Mouse (Mus musculus) liver, postnatal 0 days (tissue): ENCODE results near the gene Zic2. TPM values are rescaled to one million over a fixed set of nuclear protein-coding genes. Genes with fewer than 3 reads are reported as not detected.

Source experiments
- ATAC-seq: fragments of 200-750 bp; cut with Nextera tagmentation; 2 replicates; pipeline ENCODE4 v1.8.0; 2017; ENCODE audit warnings: mild to moderate bottlenecking, moderate library complexity
- DNase-seq: peaks from one replicate; pipeline ENCODE4 v3.0.0-alpha.2; 2016
- H3K27ac ChIP-seq: fragments of 300-500 bp; sonication (generic); 2 replicates; pipeline ENCODE4 v1.5.1; 2014; ENCODE audit warnings: antibody characterized with exemption, moderate library complexity, mild to moderate bottlenecking, low read depth
- H3K27me3 ChIP-seq: fragments of 300-500 bp; sonication (generic); 2 replicates; pipeline ENCODE4 v1.6.1; 2014; ENCODE audit warnings: low read length, control low read depth, mixed read lengths; ENCODE audit not compliant: insufficient read depth
- H3K36me3 ChIP-seq: fragments of 300-500 bp; sonication (generic); replicated peaks from 2 replicates; pipeline ENCODE4 v1.6.1; 2014; ENCODE audit warnings: mild to moderate bottlenecking, control low read depth, low read length, moderate library complexity, mixed read lengths; ENCODE audit not compliant: insufficient read depth
- H3K4me1 ChIP-seq: fragments of 300-500 bp; sonication (generic); 2 replicates; pipeline ENCODE4 v1.6.1; 2014; ENCODE audit warnings: antibody characterized with exemption, mild to moderate bottlenecking, control low read depth; ENCODE audit not compliant: insufficient read depth
- H3K4me2 ChIP-seq: fragments of 300-500 bp; sonication (generic); 2 replicates; pipeline ENCODE4 v1.6.1; 2014; ENCODE audit warnings: low read depth, mild to moderate bottlenecking, low read length, moderate library complexity, mixed read lengths
- H3K4me3 ChIP-seq: fragments of 300-500 bp; sonication (generic); 2 replicates; pipeline ENCODE4 v1.5.1; 2014; ENCODE audit warnings: low read depth, low read length
- H3K9ac ChIP-seq: fragments of 300-500 bp; sonication (generic); replicated peaks from 2 replicates; pipeline ENCODE4 v1.6.1; 2014; ENCODE audit warnings: mild to moderate bottlenecking, moderate library complexity
- H3K9me3 ChIP-seq: fragments of 300-500 bp; sonication (generic); 2 replicates; pipeline ENCODE4 v1.6.1; 2016; ENCODE audit warnings: mild to moderate bottlenecking, control low read depth, low read length, mixed read lengths
- CTCF ChIP-seq: sonication (generic); IDR thresholded peaks from 2 replicates; pipeline ENCODE4 v1.5.1; 2016; ENCODE audit warnings: antibody characterized with exemption, low read depth
- EP300 ChIP-seq: IDR thresholded peaks from 2 replicates; pipeline ENCODE4 v1.6.1; 2016; ENCODE audit warnings: antibody characterized with exemption, low read depth, mild to moderate bottlenecking
- WGBS: fragments of 180-500 bp; shearing (Covaris S2); extraction: QIAGEN DNeasy Blood & Tissue Kit; methylation state at CpG from one replicate; pipeline ENCODE4 v1.1.7; 2014; ENCODE audit not compliant: insufficient replicate concordance; 5-methylcytosine and 5-hydroxymethylcytosine counted together
- polyA plus RNA-seq: library from polyadenylated mRNA; unstranded; fragments of >200 nt; fragmentation: Nextera tagmentation; extraction: Ambion mirVana; gene quantifications from 2 replicates; pipeline ENCODE4 v1.2.1, GENCODE M21; 2015

The Zic2 gene
- polyA plus RNA-seq, 1 experiment from 2014 or later = not detected

- Histone ChIP-seq H3K9ac (no peak overlapping the region), H3K27ac (no peak overlapping the region), H3K9me3 (no peaks in the 10 kb centered on the region), H3K4me1 (no peaks in the 10 kb centered on the region), H3K4me3 (no peak overlapping the region), H3K27me3 (peaks cover 93% of the 10 kb centered on the region), H3K36me3 (no peaks in the 10 kb centered on the region), H3K4me2 (no peak overlapping the region)
- DNase-seq (no peak), ATAC-seq (no peak)
- TF ChIP-seq CTCF = no peak
- no peak for TF ChIP-seq EP300
- WGBS = 4% methylated on average over 18 of the region's 18 CpGs
Observed at GRCm38 (mm10) chr14:122483556-122484421, 8.6 kb downstream of the Zic2 start.

GRCm38 (mm10) chr14:122484458-122484843 is 9.2 kb downstream of the Zic2 start:
- Histone ChIP-seq H3K4me2 (no peak overlapping the region), H3K27ac (no peak overlapping the region), H3K4me3 (no peak overlapping the region), H3K9ac (no peak overlapping the region), H3K36me3 (no peaks in the 10 kb centered on the region), H3K27me3 (peaks cover 93% of the 10 kb centered on the region), H3K9me3 (no peaks in the 10 kb centered on the region), H3K4me1 (no peaks in the 10 kb centered on the region)
- TF ChIP-seq EP300 = no peak
- no peak for TF ChIP-seq CTCF
- ATAC-seq (no peak), DNase-seq (no peak)
- 7% methylated on average over 4 of the region's 4 CpGs for WGBS

GRCm38 (mm10) chr14:122484844-122485551 is 9.8 kb downstream of the Zic2 start:
- DNase-seq = no peak
- no peak overlapping the region for H3K9ac ChIP-seq
- 2% methylated on average over 23 of the region's 24 CpGs for WGBS
- H3K4me1 ChIP-seq = no peaks in the 10 kb centered on the region
- ATAC-seq = no peak
- no peak overlapping the region for H3K27ac ChIP-seq
- H3K9me3 ChIP-seq = no peaks in the 10 kb centered on the region
- H3K36me3 ChIP-seq = no peaks in the 10 kb centered on the region
- no peak overlapping the region for H3K4me3 ChIP-seq
- TF ChIP-seq CTCF = no peak
- TF ChIP-seq EP300 = no peak
- peaks cover 93% of the 10 kb centered on the region for H3K27me3 ChIP-seq
- H3K4me2 ChIP-seq = no peak overlapping the region

DNA sequence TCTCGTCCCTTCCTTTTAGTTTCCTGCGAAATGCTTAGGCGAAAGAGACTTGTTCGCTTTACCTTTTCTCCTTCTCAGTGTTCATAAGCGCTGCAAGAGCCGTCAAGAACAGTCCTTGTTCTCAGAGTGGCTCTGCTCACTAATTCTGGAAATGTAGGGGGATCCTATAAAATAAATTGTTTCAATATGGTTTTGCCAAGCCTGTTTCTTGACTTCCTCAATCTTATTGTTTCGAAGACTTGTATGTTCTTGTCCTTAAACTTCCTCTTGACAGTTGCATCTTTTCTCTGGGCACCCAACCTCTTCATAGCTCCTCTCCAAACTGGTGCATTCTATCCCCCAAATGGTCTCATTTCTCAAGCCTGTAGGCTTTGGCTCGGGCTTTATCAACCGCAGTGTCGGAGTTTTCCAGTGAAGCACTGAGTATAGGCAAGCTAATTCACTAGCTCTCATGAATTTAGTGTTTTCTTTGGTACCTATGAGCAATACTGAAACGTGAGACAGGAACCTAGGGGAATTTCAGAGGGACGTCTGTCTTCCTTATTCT is 10.5 kb downstream of the Zic2 start:
- H3K27me3 ChIP-seq = peaks cover 93% of the 10 kb centered on the region
- H3K9me3 ChIP-seq = no peaks in the 10 kb centered on the region
- no peak overlapping the region for H3K27ac ChIP-seq
- H3K4me3 ChIP-seq = no peak overlapping the region
- H3K4me2 ChIP-seq = no peak overlapping the region
- 4% methylated on average over 12 of the region's 12 CpGs for WGBS
- H3K4me1 ChIP-seq = peaks cover 3% of the 10 kb centered on the region
- H3K36me3 ChIP-seq = no peaks in the 10 kb centered on the region
- no peak for ATAC-seq
- TF ChIP-seq EP300 (no peak), CTCF (no peak)
- H3K9ac ChIP-seq = no peak overlapping the region
- DNase-seq = no peak

- H3K4me2 ChIP-seq = no peak overlapping the region
- 9% methylated on average over 1 of the region's 1 CpGs for WGBS
- ATAC-seq (no peak), DNase-seq (no peak)
- H3K9me3 ChIP-seq = no peaks in the 10 kb centered on the region
- H3K27me3 ChIP-seq = peaks cover 93% of the 10 kb centered on the region
- H3K27ac ChIP-seq = no peak overlapping the region
- H3K4me1 ChIP-seq = peaks cover 5% of the 10 kb centered on the region
- H3K4me3 ChIP-seq = no peak overlapping the region
- H3K36me3 ChIP-seq = no peaks in the 10 kb centered on the region
- H3K9ac ChIP-seq = no peak overlapping the region
- TF ChIP-seq EP300 (no peak), CTCF (no peak)
Observed at GRCm38 (mm10) chr14:122486611-122487010, 11.4 kb downstream of the Zic2 start.

- Histone ChIP-seq H3K27ac (no peak overlapping the region), H3K36me3 (no peaks in the 10 kb centered on the region), H3K9me3 (no peaks in the 10 kb centered on the region), H3K27me3 (peaks cover 88% of the 10 kb centered on the region), H3K4me1 (peaks cover 5% of the 10 kb centered on the region), H3K4me2 (no peak overlapping the region), H3K4me3 (no peak overlapping the region), H3K9ac (no peak overlapping the region)
- DNase-seq (no peak), ATAC-seq (no peak)
- no peak for TF ChIP-seq EP300
- TF ChIP-seq CTCF = no peak
- 10% methylated on average over 5 of the region's 5 CpGs for WGBS
Observed at GRCm38 (mm10) chr14:122487366-122487765, 12.1 kb downstream of the Zic2 start.
